Mouse (Mus musculus): ENCODE measurements around the gene Fkbp15. TPM values are rescaled to one million over a fixed set of nuclear protein-coding genes. Genes with fewer than 3 reads are reported as not detected.

Fkbp15 gene
- total RNA-seq, 2 experiments from 2014 or later: 42.8 to 43.6 TPM

Other genes starting within 250 kb of the Fkbp15 start
- not detected for gene Mup21, start 209.7 kb downstream of the Fkbp15 start, total RNA-seq (2021)
- gene Zfp37, start 129.5 kb downstream of the Fkbp15 start, total RNA-seq (2021): 10 to 100 TPM; 23.0 to 28.1 TPM
- gene Slc31a2, start 98.0 kb downstream of the Fkbp15 start, total RNA-seq (2021): 10 to 100 TPM in 1 of 2 experiments, 1 to 10 TPM in 1; 9.5 to 11.3 TPM
- gene Slc31a1, start 179 bp upstream of the Fkbp15 start, total RNA-seq (2021): 10 to 100 TPM; 35.0 to 35.2 TPM
- gene Cdc26, start 48.1 kb upstream of the Fkbp15 start, total RNA-seq (2021): 10 to 100 TPM; 47.7 to 54.9 TPM
- gene Prpf4, start 48.2 kb upstream of the Fkbp15 start, total RNA-seq (2021): 10 to 100 TPM; 13.6 to 14.0 TPM
- not detected for gene Rnf183, start 74.7 kb upstream of the Fkbp15 start, total RNA-seq (2021)
- gene Wdr31, start 110.3 kb upstream of the Fkbp15 start, total RNA-seq (2021): 10 to 100 TPM in 1 of 2 experiments, 1 to 10 TPM in 1; 6.7 to 10.7 TPM
- gene Bspry, start 119.5 kb upstream of the Fkbp15 start, total RNA-seq (2021): 1 to 10 TPM in 1 of 2 experiments, under 1 TPM in 1; 0.62 to 1.1 TPM
- gene Hdhd3, start 142.9 kb upstream of the Fkbp15 start, total RNA-seq (2021): 1 to 10 TPM; 7.1 to 9.4 TPM
- gene Alad, start 159.4 kb upstream of the Fkbp15 start, total RNA-seq (2021): 10 to 100 TPM; 27.7 to 28.0 TPM
- gene Pole3, start 164.5 kb upstream of the Fkbp15 start, total RNA-seq (2021): 10 to 100 TPM; 29.4 to 30.5 TPM
- gene 4933430I17Rik, start 164.8 kb upstream of the Fkbp15 start, total RNA-seq (2021): under 1 TPM; 0.18 to 0.46 TPM
- 10 to 100 TPM; 22.2 to 23.9 TPM for gene Rgs3, start 199.3 kb upstream of the Fkbp15 start, total RNA-seq (2021)

Data from layer of hippocampus, postnatal 10 days (tissue).